Mouse (Mus musculus) testis, adult 2 months (tissue): ENCODE data around the gene Gpr146. TPM values are rescaled to one million over a fixed set of nuclear protein-coding genes. Genes with fewer than 3 reads are reported as not detected.
"Not testable (repeated sequence)": the region's sequence is repeated elsewhere in the genome, so short reads cannot be mapped to it uniquely, and the experiment has no call there.

ENCODE experiments used
- H3K27ac ChIP-seq: fragments of 200-500 bp; 2 replicates; pipeline ENCODE4 v1.5.1; 2012; ENCODE audit warnings: low read depth, low read length; ENCODE audit not compliant: control insufficient read depth, insufficient read depth
- H3K27me3 ChIP-seq: fragments of 200-500 bp; 2 replicates; pipeline ENCODE4 v1.6.1; 2012; ENCODE audit warnings: mild to moderate bottlenecking, low read length, moderate library complexity; ENCODE audit not compliant: control insufficient read depth, insufficient read depth
- H3K36me3 ChIP-seq: fragments of 200-500 bp; 2 replicates; pipeline ENCODE4 v1.6.1; 2012; ENCODE audit warnings: mild to moderate bottlenecking, low read length; ENCODE audit not compliant: control insufficient read depth, insufficient read depth
- H3K4me1 ChIP-seq: fragments of 200-500 bp; 2 replicates; pipeline ENCODE4 v1.6.1; 2012; ENCODE audit warnings: low read length; ENCODE audit not compliant: control insufficient read depth, insufficient read depth
- H3K4me3 ChIP-seq: fragments of 200-500 bp; 2 replicates; pipeline ENCODE4 v1.5.1; 2012; ENCODE audit warnings: low read depth, mild to moderate bottlenecking, low read length, moderate library complexity, mixed read lengths; ENCODE audit not compliant: control insufficient read depth
- CTCF ChIP-seq: fragments of 200-500 bp; IDR thresholded peaks from 2 replicates; pipeline ENCODE4 v1.5.1; 2012; ENCODE audit warnings: low read depth, mild to moderate bottlenecking, inconsistent platforms, low read length, moderate library complexity; ENCODE audit not compliant: control insufficient read depth, insufficient read depth, insufficient replicate concordance
- POLR2A ChIP-seq: fragments of 200-500 bp; IDR thresholded peaks from 2 replicates; pipeline ENCODE4 v1.6.1; 2012; ENCODE audit warnings: low read depth, mild to moderate bottlenecking, inconsistent platforms, low read length, moderate library complexity; ENCODE audit not compliant: control insufficient read depth
- polyA plus RNA-seq: library from polyadenylated mRNA; depleted of rRNA; stranded (reverse); fragments of >200 nt; gene quantifications from 2 replicates; pipeline ENCODE4 v1.2.3, GENCODE M21; 2012; rRNA removed

Gpr146 gene
- 1.2 TPM in 2 replicates for polyA plus RNA-seq

DNA sequence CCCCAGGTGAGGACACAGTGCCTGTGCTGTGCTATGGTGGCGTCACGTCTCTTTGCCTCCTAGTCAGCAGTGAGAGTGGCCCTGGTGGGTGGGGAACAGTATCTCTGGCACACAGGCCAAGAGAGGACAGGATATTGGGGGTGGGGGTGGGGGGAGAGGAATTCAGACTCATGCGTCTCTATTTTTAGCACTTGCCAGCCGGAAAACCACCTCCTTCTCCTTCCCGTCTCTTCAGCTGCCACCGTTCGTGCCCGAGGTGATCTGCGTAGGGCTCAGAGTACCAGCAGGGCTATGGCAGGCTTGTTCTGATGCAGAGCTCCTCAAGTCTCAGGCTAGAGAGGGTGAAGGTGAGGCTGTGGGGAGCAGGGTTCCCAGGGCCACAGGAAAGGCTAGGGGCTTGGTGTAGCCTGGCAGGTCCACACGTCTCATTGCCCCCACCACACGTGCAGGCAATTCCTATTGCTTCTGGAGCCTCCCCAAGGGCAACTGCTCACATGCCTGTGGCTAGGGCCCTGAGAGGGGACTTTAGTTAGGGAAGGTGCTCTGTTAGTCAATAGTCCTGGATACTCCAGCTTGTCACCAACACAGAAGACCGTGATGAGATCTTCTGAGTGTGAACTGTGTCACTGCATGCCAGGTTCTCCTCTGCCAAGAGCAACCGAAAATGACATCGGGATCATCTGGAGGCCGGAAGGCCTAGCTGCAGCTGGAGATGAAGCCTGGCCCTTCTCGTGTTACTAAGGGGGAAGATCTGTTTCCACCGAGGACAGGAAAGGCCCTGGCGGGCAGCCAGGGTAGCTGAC is at the start of gene Gpr146:
Gene Gpr146 (plus strand): TSS at position 230 of the 803 bp plus-strand sequence.
- Histone ChIP-seq H3K4me3 (no peak within 1 kb of the TSS), H3K4me1 (peaks cover 31% of the 10 kb centered on the region)

DNA sequence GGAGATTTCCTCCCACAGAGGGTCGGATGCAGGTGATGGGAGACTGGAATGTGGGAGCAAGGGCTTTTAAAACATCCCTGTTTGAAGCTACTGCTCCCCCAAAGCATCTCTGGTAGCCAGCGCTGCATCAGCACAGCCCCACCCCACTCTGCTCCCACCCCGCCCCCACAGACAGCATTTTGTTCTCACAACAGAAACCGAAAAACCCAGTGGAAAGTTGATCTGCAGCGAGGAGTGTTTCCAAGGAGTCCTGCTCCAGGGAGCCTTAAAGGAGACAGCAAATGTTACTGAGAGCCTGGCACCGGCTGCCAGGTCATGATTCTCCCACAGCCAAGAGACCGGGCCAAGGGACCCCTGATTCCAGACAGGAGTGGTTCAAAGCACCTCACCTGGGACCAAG is 46.7 kb upstream of the Gpr146 start:
- Histone ChIP-seq H3K4me3 (no peak overlapping the region), H3K27me3 (no peaks in the 10 kb centered on the region), H3K36me3 (no peaks in the 10 kb centered on the region), H3K27ac (no peak overlapping the region), H3K4me1 (peaks cover 4% of the 10 kb centered on the region; the same call in 1 of the 2 replicates)
- TF ChIP-seq CTCF (no peak), POLR2A (no peak)

More for the DNA sequence above, at the start of gene Gpr146:
- Histone ChIP-seq H3K27ac (peak within 1 kb of the TSS; percentile 61), H3K27me3 (no peaks in the 10 kb centered on the region), H3K36me3 (no peaks in the 10 kb centered on the region)
- TF ChIP-seq POLR2A = no peak
- TF ChIP-seq CTCF = no peak

DNA sequence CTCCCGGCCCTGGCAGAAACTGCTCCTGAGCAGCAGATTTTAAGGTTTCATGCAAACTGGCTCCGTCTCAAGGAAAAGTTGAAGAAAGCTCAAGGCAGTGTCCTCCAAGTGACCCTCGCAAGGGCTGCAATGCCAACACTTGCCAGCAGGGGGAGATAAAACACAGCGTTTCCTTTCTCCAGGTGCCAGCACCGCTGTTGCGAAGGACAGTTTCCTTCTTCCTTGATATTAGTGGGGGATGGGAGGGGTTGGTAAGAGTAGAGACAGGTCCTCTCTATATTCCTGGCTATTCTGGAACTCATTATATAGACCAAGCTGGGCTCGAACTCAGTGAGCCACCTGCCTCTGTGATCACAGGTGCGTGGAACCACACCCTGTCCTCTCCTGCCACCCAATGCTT is 45.8 kb upstream of the Gpr146 start:
- peaks cover 2% of the 10 kb centered on the region; the same call in 1 of the 2 replicates for H3K4me1 ChIP-seq
- H3K27me3 ChIP-seq = no peaks in the 10 kb centered on the region
- H3K36me3 ChIP-seq = no peaks in the 10 kb centered on the region
- TF ChIP-seq CTCF (peak; percentile 99), POLR2A (no peak)
- H3K4me3 ChIP-seq = no peak overlapping the region
- H3K27ac ChIP-seq = no peak overlapping the region

DNA sequence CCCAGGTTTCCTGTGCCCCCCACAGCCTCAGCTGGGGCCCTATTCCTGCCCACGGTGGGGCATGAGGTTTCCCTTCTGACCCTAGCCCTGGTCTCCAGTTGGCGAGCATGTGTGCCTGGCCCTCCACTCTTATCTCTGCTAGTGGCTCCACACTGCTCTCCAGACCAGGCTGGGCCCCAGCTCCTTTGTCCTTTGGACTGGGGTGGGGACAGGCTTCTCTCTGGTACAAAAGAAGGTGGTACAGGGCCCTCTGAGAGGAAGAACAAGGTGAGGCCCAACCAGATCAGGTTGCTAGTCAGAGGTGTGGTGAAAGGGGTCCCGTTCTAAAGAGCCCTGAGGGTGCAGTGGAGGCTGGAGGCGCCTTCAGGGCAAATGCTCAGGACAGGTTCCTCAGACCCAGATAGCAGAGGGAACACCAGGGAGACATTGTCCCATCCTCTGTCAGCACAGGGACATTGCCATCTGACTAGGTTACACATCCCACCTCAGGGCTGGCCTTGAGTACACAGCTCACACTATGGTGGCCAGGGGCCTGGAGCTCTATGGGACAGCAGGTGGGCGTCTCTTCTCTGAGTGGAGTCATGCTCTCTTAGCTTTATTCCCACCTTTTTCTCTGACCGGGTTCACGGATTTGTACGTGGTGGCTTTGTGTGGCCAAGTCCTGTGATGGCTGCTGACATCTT is 44.8 kb upstream of the Gpr146 start:
- TF ChIP-seq POLR2A (no peak), CTCF (no peak)
- no peak overlapping the region for H3K27ac ChIP-seq
- H3K4me1 ChIP-seq = peaks cover 2% of the 10 kb centered on the region; the same call in 1 of the 2 replicates
- no peak overlapping the region for H3K4me3 ChIP-seq
- H3K27me3 ChIP-seq = no peaks in the 10 kb centered on the region
- no peaks in the 10 kb centered on the region; the same call in 1 of the 2 replicates for H3K36me3 ChIP-seq

DNA sequence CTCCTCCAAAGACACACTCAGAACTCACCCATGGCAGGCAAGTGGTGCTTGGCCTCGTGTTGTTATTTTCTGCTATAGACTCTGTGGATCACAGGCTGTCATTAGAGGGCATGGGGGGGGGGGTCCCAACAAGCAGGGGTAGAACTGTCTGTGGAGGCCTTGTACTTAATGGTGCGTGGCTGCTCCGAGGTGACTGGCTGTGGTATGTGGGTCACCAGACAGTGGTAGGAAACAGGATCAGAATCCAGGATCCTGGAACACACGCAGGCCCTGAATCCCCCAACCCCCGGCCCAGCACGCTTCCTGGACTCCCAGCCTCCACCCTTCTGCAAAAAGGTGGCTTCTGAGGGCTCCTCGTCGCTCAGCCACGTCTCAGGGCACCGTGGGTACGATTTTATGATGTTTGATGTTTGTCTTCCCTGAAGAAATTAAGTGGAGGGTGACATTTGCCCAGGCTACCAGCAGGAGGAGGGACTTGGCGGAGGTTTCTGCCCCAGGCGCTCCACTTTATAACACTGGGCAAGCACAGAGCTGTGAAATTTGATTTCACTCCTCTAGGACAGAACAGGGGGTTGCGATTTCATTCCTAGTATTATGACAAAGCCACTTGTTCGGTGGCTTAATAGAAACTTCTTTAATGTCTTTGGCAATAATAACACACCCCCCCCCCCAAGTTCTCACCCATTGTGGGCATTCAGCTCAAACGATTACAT is 44.0 kb upstream of the Gpr146 start:
- H3K4me1 ChIP-seq = peaks cover 2% of the 10 kb centered on the region; the same call in 1 of the 2 replicates
- H3K4me3 ChIP-seq = no peak overlapping the region
- H3K27ac ChIP-seq = no peak overlapping the region
- TF ChIP-seq POLR2A (no peak), CTCF (no peak)
- no peaks in the 10 kb centered on the region for H3K27me3 ChIP-seq
- no peaks in the 10 kb centered on the region; the same call in 1 of the 2 replicates for H3K36me3 ChIP-seq

DNA sequence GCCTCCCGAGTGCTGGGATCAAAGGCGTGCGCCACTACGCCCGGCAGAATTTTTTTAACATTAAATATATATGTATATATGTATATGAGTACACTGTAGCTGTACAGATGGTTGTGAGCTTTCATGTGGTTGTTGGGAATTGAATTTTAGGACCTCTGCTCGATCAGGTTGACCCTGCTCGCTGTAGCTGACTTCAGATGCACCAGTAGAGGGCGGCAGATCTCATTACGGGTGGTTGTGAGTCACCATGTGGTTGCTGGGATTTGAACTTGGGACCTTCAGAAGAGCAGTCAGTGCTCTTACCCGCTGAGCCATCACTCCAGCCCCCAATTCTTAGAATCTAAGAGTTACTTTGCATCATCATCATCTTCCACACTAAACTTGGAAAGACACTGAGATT is 43.1 kb upstream of the Gpr146 start:
- not testable (repeated sequence) for H3K4me3 ChIP-seq

DNA sequence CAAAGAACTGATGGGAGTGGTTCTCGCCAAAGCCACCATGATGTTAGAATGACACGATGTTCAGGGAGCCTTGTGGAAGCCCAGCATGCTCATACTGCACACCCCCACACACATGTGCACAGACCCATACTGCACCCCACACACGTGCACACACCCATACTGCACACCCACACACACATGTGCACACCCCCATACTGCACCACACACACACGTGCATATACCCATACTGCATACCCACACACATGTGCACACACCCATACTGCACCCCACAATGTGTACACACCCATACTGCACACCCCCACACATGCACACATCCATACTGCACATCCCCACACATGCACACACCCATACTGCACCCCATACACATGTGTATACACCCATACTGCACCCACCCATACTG is 41.9 kb upstream of the Gpr146 start:
- Histone ChIP-seq H3K27ac (no peak overlapping the region), H3K27me3 (no peaks in the 10 kb centered on the region), H3K4me3 (no peak overlapping the region), H3K36me3 (no peaks in the 10 kb centered on the region; the same call in 1 of the 2 replicates), H3K4me1 (peaks cover 7% of the 10 kb centered on the region)
- TF ChIP-seq POLR2A (no peak; the same call in 1 of the 2 replicates), CTCF (no peak)

More for the DNA sequence above, 43.1 kb upstream of the Gpr146 start:
- H3K27me3 ChIP-seq, H3K36me3 ChIP-seq, H3K4me1 ChIP-seq, H3K27ac ChIP-seq: not testable (repeated sequence)
